Mouse (Mus musculus): Measurements from ENCODE around the gene Abi2. TPM values are rescaled to one million over a fixed set of nuclear protein-coding genes. Genes with fewer than 3 reads are reported as not detected.
"Not testable (repeated sequence)": the region's sequence is repeated elsewhere in the genome, so short reads cannot be mapped to it uniquely, and the experiment has no call there.

Abi2 gene
- polyA plus RNA-seq, 1 experiment from 2014 or later: 60.5 TPM

DNA sequence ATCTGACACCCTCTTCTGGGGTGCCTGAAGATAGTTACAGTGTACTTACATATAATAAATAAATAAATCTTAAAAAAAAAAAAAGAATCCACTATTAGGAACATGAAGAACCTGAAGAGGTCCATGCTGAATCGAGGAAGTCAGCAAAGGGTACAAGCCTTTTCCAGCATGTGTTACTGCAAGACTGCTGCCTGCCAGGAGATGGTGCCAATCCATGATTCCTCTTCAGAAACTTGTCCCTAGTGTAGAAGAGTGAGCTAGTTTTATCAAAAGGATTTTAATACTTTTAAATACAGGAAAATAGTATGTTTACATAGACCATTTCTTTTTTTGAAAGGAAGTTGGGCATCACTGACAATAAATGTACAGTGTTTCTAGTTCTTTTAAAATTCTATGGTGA lies 14.5 kb downstream of the Abi2 start:
- DNase-seq (ENCODE audit: low spot score) (no peak), ATAC-seq (ENCODE audit: low FRiP score) (no peak)
- Histone ChIP-seq H3K27me3 (ENCODE audit: control insufficient read depth, insufficient read depth, low read length) (no peaks in the 10 kb centered on the region), H3K4me2 (replicated peaks; ENCODE audit: low read depth, low read length) (no peak overlapping the region), H3K4me3 (ENCODE audit: low read depth, low read length) (no peak overlapping the region), H3K36me3 (ENCODE audit: control insufficient read depth, insufficient read depth, low read length) (no peaks in the 10 kb centered on the region), H3K9ac (ENCODE audit: low read depth, low read length) (no peak overlapping the region), H3K27ac (ENCODE audit: low read depth, low read length) (no peak overlapping the region), H3K9me3 (ENCODE audit: control insufficient read depth, low read length) (no peaks in the 10 kb centered on the region), H3K4me1 (replicated peaks; ENCODE audit: control insufficient read depth, insufficient read depth, low read length) (no peaks in the 10 kb centered on the region)
- WGBS: 94% methylated on average over 1 of the region's 1 CpGs

DNA sequence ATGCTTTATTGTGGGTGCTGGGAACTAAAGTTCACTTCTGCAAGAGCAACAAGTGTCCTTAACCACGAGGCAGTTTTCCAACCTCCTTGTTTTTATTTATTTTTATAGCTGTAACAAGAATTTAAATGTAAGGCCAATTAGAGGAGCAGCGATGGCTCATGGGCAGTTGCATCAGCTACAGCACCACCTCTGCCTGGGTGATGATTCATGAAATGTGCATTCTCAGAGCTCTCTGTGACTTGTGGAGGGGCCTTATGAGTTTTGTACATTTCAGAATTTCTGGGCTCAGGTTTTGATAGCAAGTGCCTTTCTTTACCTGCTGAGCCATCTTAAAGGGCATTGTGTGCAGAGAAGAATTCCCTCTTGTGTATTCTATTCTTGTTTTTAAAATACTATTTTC lies 18.9 kb downstream of the Abi2 start:
- Histone ChIP-seq H3K27ac (ENCODE audit: low read depth, low read length) (no peak overlapping the region), H3K9ac (ENCODE audit: low read depth, low read length) (no peak overlapping the region), H3K4me3 (ENCODE audit: low read depth, low read length) (no peak overlapping the region), H3K9me3 (ENCODE audit: control insufficient read depth, low read length) (no peaks in the 10 kb centered on the region), H3K4me2 (replicated peaks; ENCODE audit: low read depth, low read length) (no peak overlapping the region), H3K27me3 (ENCODE audit: control insufficient read depth, insufficient read depth, low read length) (no peaks in the 10 kb centered on the region), H3K4me1 (replicated peaks; ENCODE audit: control insufficient read depth, insufficient read depth, low read length) (no peaks in the 10 kb centered on the region), H3K36me3 (ENCODE audit: control insufficient read depth, insufficient read depth, low read length) (no peaks in the 10 kb centered on the region)
- DNase-seq (ENCODE audit: low spot score) (no peak), ATAC-seq (ENCODE audit: low FRiP score) (no peak)
- 96% methylated on average over 2 of the region's 2 CpGs for WGBS

DNA sequence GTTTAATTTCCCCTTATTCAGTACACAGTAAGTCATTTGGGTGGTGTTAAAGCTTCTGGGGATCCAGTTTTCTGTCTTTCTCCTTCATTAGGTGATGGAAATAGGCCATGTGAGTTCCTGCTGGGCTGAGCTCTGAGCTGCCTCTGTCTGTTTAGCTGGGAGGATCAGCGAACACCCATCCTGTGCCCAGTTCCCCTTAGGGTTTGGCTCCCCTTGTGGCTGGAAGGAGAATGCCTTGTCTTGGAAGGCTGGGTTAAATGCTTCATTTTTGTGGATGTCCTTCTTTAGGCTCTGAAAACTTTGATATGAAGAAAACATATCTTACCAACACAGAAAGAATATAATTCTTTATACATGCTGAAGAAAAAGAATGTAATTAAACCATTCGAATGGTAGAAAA lies 19.5 kb downstream of the Abi2 start:
- Histone ChIP-seq H3K4me1 (replicated peaks; ENCODE audit: control insufficient read depth, insufficient read depth, low read length) (no peaks in the 10 kb centered on the region), H3K4me3 (ENCODE audit: low read depth, low read length) (no peak overlapping the region), H3K36me3 (ENCODE audit: control insufficient read depth, insufficient read depth, low read length) (no peaks in the 10 kb centered on the region), H3K9ac (ENCODE audit: low read depth, low read length) (no peak overlapping the region), H3K27me3 (ENCODE audit: control insufficient read depth, insufficient read depth, low read length) (no peaks in the 10 kb centered on the region), H3K27ac (ENCODE audit: low read depth, low read length) (no peak overlapping the region), H3K4me2 (replicated peaks; ENCODE audit: low read depth, low read length) (no peak overlapping the region), H3K9me3 (ENCODE audit: control insufficient read depth, low read length) (no peaks in the 10 kb centered on the region)
- no peak for ATAC-seq (ENCODE audit: low FRiP score)
- WGBS: 81% methylated on average over 2 of the region's 2 CpGs
- peak; percentile 22 for DNase-seq (ENCODE audit: low spot score)

DNA sequence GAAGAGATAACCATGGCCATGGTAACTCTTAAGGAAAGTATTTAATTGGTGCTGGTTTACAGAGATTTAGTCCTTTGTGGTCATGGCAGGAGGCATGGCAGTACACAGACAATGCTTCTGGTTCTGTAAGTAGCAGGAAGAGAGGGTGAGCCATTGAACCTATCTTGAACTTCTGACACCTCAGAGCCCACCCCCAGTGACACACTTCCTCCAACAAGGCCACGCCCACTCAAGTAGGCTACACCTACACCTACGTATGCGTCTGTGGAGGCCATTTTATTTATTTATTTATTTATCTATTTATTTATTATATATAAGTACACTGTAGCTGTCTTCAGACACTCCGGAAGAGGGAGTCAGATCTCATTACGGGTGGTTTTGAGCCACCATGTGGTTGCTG lies 22.1 kb downstream of the Abi2 start:
- Histone ChIP-seq H3K4me1 (replicated peaks; ENCODE audit: control insufficient read depth, insufficient read depth, low read length) (no peaks in the 10 kb centered on the region), H3K27ac (ENCODE audit: low read depth, low read length) (no peak overlapping the region), H3K36me3 (ENCODE audit: control insufficient read depth, insufficient read depth, low read length) (no peaks in the 10 kb centered on the region), H3K4me3 (ENCODE audit: low read depth, low read length) (no peak overlapping the region), H3K4me2 (replicated peaks; ENCODE audit: low read depth, low read length) (no peak overlapping the region), H3K9me3 (ENCODE audit: control insufficient read depth, low read length) (no peaks in the 10 kb centered on the region), H3K9ac (ENCODE audit: low read depth, low read length) (no peak overlapping the region), H3K27me3 (ENCODE audit: control insufficient read depth, insufficient read depth, low read length) (no peaks in the 10 kb centered on the region)
- 94% methylated on average over 5 of the region's 5 CpGs for WGBS
- ATAC-seq (ENCODE audit: low FRiP score) (no peak), DNase-seq (ENCODE audit: low spot score) (no peak)

DNA sequence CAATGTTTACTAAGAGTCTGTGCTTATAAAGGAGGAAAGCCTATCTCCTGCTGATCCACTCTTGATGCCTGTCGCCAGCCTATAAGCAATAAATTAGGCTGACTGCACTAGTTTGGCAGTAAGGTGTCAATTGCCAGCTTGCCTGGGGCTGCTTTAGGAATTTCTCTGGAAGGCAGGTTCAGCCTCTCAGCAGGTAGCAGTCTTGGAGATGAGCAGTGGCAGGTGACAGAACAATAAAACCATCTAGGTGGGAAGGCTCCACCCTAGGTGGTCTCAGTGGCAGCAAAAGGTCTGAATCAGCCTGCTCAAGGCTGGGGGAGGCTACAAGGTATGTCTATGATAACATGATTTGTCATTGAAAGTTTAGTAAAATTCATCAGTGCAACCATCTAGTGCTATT lies 23.1 kb downstream of the Abi2 start:
- no peak overlapping the region for H3K27ac ChIP-seq (ENCODE audit: low read depth, low read length)
- H3K27me3 ChIP-seq (ENCODE audit: control insufficient read depth, insufficient read depth, low read length): no peaks in the 10 kb centered on the region
- 19% methylated on average over 1 of the region's 1 CpGs for WGBS
- H3K4me2 ChIP-seq (replicated peaks; ENCODE audit: low read depth, low read length): no peak overlapping the region
- H3K9ac ChIP-seq (ENCODE audit: low read depth, low read length): no peak overlapping the region
- no peaks in the 10 kb centered on the region for H3K4me1 ChIP-seq (replicated peaks; ENCODE audit: control insufficient read depth, insufficient read depth, low read length)
- ATAC-seq (ENCODE audit: low FRiP score) (no peak), DNase-seq (ENCODE audit: low spot score) (no peak)
- H3K9me3 ChIP-seq (ENCODE audit: control insufficient read depth, low read length): no peaks in the 10 kb centered on the region
- H3K36me3 ChIP-seq (ENCODE audit: control insufficient read depth, insufficient read depth, low read length): no peaks in the 10 kb centered on the region
- no peak overlapping the region for H3K4me3 ChIP-seq (ENCODE audit: low read depth, low read length)

DNA sequence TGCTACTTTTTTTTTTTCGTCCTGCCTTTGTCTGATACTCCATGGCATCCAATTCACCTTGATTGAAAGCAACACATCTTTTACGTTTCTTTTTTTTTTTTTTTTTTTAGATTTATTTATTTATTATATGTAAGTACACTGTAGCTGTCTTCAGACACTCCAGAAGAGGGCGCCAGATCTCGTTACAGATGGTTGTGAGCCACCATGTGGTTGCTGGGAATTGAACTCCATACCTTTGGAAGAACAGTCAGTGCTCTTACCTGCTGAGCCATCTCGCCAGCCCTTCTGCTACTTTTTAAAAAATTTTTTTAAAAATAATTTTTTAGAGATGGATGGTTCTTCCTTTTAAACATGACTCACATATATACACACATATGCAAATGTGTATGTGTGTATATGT lies 32.0 kb downstream of the Abi2 start:
- H3K4me1 ChIP-seq (replicated peaks; ENCODE audit: control insufficient read depth, insufficient read depth, low read length); H3K4me3 ChIP-seq (ENCODE audit: low read depth, low read length); H3K36me3 ChIP-seq (ENCODE audit: control insufficient read depth, insufficient read depth, low read length); H3K27me3 ChIP-seq (ENCODE audit: control insufficient read depth, insufficient read depth, low read length); ATAC-seq (ENCODE audit: low FRiP score); DNase-seq (ENCODE audit: low spot score); H3K9ac ChIP-seq (ENCODE audit: low read depth, low read length); H3K27ac ChIP-seq (ENCODE audit: low read depth, low read length); H3K9me3 ChIP-seq (ENCODE audit: control insufficient read depth, low read length); H3K4me2 ChIP-seq (replicated peaks; ENCODE audit: low read depth, low read length): not testable (repeated sequence)
- 81% methylated on average over 5 of the region's 5 CpGs for WGBS

DNA sequence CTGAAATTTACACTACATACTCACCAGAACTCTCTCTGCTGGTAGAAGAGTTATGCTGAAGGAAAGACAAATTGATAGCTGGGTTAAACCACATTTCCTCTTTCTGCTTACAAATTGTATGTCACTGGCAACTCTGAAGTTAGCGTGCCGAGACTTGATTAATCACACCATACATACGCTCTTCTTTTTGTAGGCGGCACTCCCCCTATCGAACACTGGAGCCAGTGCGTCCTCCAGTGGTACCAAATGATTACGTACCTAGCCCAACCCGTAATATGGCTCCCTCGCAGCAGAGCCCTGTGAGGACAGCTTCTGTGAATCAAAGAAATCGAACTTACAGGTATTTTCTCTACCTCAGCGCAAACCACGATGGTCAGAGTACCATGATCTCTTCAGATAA lies 37.6 kb downstream of the Abi2 start:
- Histone ChIP-seq H3K4me3 (ENCODE audit: low read depth, low read length) (no peak overlapping the region), H3K36me3 (ENCODE audit: control insufficient read depth, insufficient read depth, low read length) (no peaks in the 10 kb centered on the region)
- WGBS: 87% methylated on average over 12 of the region's 12 CpGs

DNA sequence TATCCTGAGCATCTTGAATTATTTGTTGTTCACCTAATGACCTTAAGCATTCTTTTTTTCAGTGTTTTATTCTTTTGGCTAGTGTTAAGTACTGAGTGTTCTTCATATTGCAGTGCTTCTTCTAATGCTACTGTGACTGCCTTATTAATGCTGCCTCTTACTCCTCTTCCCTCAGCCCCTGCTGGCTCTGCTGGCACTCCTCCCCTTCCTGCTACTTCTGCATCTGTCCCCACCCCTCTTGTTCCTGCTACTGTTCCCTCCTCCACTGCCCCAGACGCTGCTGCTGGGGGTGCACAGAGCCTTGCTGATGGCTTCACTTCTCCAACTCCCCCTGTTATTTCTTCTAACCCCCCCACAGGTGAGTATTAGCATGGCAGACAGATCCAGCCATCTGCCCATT lies 40.5 kb downstream of the Abi2 start:
- Histone ChIP-seq H3K9me3 (ENCODE audit: control insufficient read depth, low read length) (no peaks in the 10 kb centered on the region), H3K27ac (ENCODE audit: low read depth, low read length) (no peak overlapping the region), H3K9ac (ENCODE audit: low read depth, low read length) (no peak overlapping the region), H3K4me3 (ENCODE audit: low read depth, low read length) (no peak overlapping the region), H3K27me3 (ENCODE audit: control insufficient read depth, insufficient read depth, low read length) (no peaks in the 10 kb centered on the region), H3K4me2 (replicated peaks; ENCODE audit: low read depth, low read length) (no peak overlapping the region), H3K4me1 (replicated peaks; ENCODE audit: control insufficient read depth, insufficient read depth, low read length) (no peaks in the 10 kb centered on the region), H3K36me3 (ENCODE audit: control insufficient read depth, insufficient read depth, low read length) (no peaks in the 10 kb centered on the region)
- no peak for DNase-seq (ENCODE audit: low spot score)
- no peak for ATAC-seq (ENCODE audit: low FRiP score)
- 50% methylated on average over 1 of the region's 1 CpGs for WGBS

More for the DNA sequence above, 37.6 kb downstream of the Abi2 start:
- Histone ChIP-seq H3K4me2 (replicated peaks; ENCODE audit: low read depth, low read length) (no peak overlapping the region), H3K9me3 (ENCODE audit: control insufficient read depth, low read length) (no peaks in the 10 kb centered on the region), H3K27ac (ENCODE audit: low read depth, low read length) (no peak overlapping the region), H3K9ac (ENCODE audit: low read depth, low read length) (no peak overlapping the region), H3K4me1 (replicated peaks; ENCODE audit: control insufficient read depth, insufficient read depth, low read length) (no peaks in the 10 kb centered on the region), H3K27me3 (ENCODE audit: control insufficient read depth, insufficient read depth, low read length) (no peaks in the 10 kb centered on the region)
- DNase-seq (ENCODE audit: low spot score) (no peak), ATAC-seq (ENCODE audit: low FRiP score) (no peak)

DNA sequence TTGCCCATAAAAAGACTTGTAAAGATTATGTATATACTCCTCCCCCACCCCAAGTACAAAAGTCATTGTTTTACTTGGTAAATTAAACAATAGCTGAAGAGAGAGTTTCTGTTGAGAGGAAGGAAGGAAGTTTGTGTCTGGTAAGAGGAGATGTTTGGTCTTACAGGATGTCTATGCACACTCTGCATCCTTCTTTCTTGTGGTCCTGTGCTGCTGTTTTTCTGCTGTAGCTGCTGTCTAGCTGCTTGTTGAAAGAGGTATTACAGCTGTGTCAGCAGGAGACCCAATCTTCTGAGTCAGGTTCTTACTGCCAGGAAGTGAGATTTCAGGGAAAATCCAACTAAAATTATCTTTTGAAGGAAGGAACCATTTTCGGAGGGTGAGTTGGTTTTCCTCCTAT lies 51.2 kb downstream of the Abi2 start:
- no peak overlapping the region for H3K4me2 ChIP-seq (replicated peaks; ENCODE audit: low read depth, low read length)
- no peak for DNase-seq (ENCODE audit: low spot score)
- no peak for ATAC-seq (ENCODE audit: low FRiP score)
- no peaks in the 10 kb centered on the region for H3K9me3 ChIP-seq (ENCODE audit: control insufficient read depth, low read length)
- H3K27me3 ChIP-seq (ENCODE audit: control insufficient read depth, insufficient read depth, low read length): no peaks in the 10 kb centered on the region
- no peak overlapping the region for H3K27ac ChIP-seq (ENCODE audit: low read depth, low read length)
- H3K4me1 ChIP-seq (replicated peaks; ENCODE audit: control insufficient read depth, insufficient read depth, low read length): no peaks in the 10 kb centered on the region
- 90% methylated on average over 1 of the region's 1 CpGs for WGBS
- no peaks in the 10 kb centered on the region for H3K36me3 ChIP-seq (ENCODE audit: control insufficient read depth, insufficient read depth, low read length)
- H3K9ac ChIP-seq (ENCODE audit: low read depth, low read length): no peak overlapping the region
- H3K4me3 ChIP-seq (ENCODE audit: low read depth, low read length): no peak overlapping the region

All from hindbrain, embryonic 11.5 days (tissue).